In genomic region chr3:108900147-108900546, GRCm38 (mm10) we compare ENCODE assay signal across 18 mouse cellular contexts. TPM values are rescaled to one million over a fixed set of nuclear protein-coding genes. Genes with fewer than 3 reads are reported as not detected.
DNase-seq lines count a peak whose midpoint lies in the region; ATAC-seq and TF ChIP-seq lines count a peak whose summit lies in the region.
"Had no signal": no experiment of that assay in that cellular context is flagged by ENCODE, and none has a peak within 500 bp of the region (broad histone marks: within the 10 kb centered on the region; RNA-seq: fewer than 3 reads in every experiment).

No protein-coding gene starts in this region.

- H3K4me3 ChIP-seq in gastrocnemius, adult 2 months, result no peak overlapping the region
- H3K4me3 ChIP-seq: embryonic facial prominence, embryonic 12.5 days; forebrain, embryonic 12.5 days; heart, embryonic 15.5 days had no signal

- intact Hi-C loops in gastrocnemius, adult 2 months (cut with DNase I), result no loop called here
- intact Hi-C loops in left cerebral cortex, postnatal 10 days (cut with DNase I), result no loop called here

- peak; percentile 86 to 93 for ATAC-seq in hematopoietic stem cell, adult 5-6 weeks (replicated peaks in 1 of 2; ENCODE audit: insufficient read depth in 1 of 2, low FRiP score in 2 of 2, low TSS enrichment in 1 of 2, low read depth in 1 of 2, poor library complexity in 2 of 2, severe bottlenecking in 2 of 2)
- ATAC-seq in neutrophil, adult 5-6 weeks (ENCODE audit: extremely low read depth, insufficient number of reproducible peaks, low FRiP score, poor library complexity, severe bottlenecking), result peak; percentile 91
- ATAC-seq: hindbrain, embryonic 16.5 days had no signal

- peak overlapping the region; percentile 54 for H3K27ac ChIP-seq in gastrocnemius, adult 2 months
- H3K27ac ChIP-seq: embryonic facial prominence, embryonic 12.5 days; forebrain, embryonic 12.5 days; heart, embryonic 15.5 days; stomach, postnatal 0 days had no signal

- no peak for TF ChIP-seq CTCF in gastrocnemius, adult 2 months (IDR thresholded peaks at IDR 0.05)

- no peak for DNase-seq in gastrocnemius, adult 2 months
- DNase-seq in gastrocnemius, postnatal 4 days (ENCODE audit: low spot score in 2 of 2), result no peak
- DNase-seq in CD4-positive helper T cell, adult 2 months (ENCODE audit: low read depth, low spot score), result peak; percentile 32
- no peak for DNase-seq in ovary, adult 18-20 months (ENCODE audit: low spot score)
- no peak for DNase-seq in layer of hippocampus, postnatal 10 days (ENCODE audit: low spot score in 2 of 2)
- no peak for DNase-seq in left cerebral cortex, postnatal 10 days (ENCODE audit: extremely low spot score in 1 of 2, low spot score in 2 of 2)
- DNase-seq: cerebellum, postnatal 14 days; gastrocnemius, postnatal 10 days; layer of hippocampus, adult 9-11 months; left cerebral cortex, postnatal 4 days; right cerebral cortex, postnatal 14 days had no signal

RNA-seq across cellular contexts. Expression of gene Fndc7, which starts 10.3 kb away (rescaled TPM):
- under 1 TPM in 1 of 2 experiments, not detected in 1; 0.06 TPM for total RNA-seq in gastrocnemius, adult 2 months (2021)
- total RNA-seq in gastrocnemius, postnatal 4 days (2021), result under 1 TPM; 0.31 to 0.42 TPM
- not detected in 2 replicates for total RNA-seq in hematopoietic stem cell, adult 5-6 weeks (2017)
- 0.47 and 0.74 TPM in 2 replicates for total RNA-seq in neutrophil, adult 5-6 weeks (2017)
- under 1 TPM in 1 of 2 experiments, not detected in 1; 0.07 TPM for total RNA-seq in layer of hippocampus, postnatal 10 days (2021)
- not detected for total RNA-seq in left cerebral cortex, postnatal 10 days (2021)

RNA-seq across cellular contexts. Expression of gene Prpf38b, which starts 11.4 kb away (rescaled TPM):
- total RNA-seq in gastrocnemius, adult 2 months (2021), result 10 to 100 TPM; 17.6 to 18.7 TPM
- 10 to 100 TPM; 40.8 to 45.6 TPM for total RNA-seq in gastrocnemius, postnatal 4 days (2021)
- total RNA-seq in hematopoietic stem cell, adult 5-6 weeks (2017), result 270 and 419 TPM in 2 replicates
- 333 and 503 TPM in 2 replicates for total RNA-seq in neutrophil, adult 5-6 weeks (2017)
- total RNA-seq in layer of hippocampus, postnatal 10 days (2021), result 10 to 100 TPM; 49.6 to 58.4 TPM
- total RNA-seq in left cerebral cortex, postnatal 10 days (2021), result 10 to 100 TPM; 41.6 to 42.2 TPM

RNA-seq across cellular contexts. Expression of gene Henmt1, which starts 39.5 kb away (rescaled TPM):
- total RNA-seq in gastrocnemius, adult 2 months (2021), result not detected
- not detected for total RNA-seq in gastrocnemius, postnatal 4 days (2021)
- total RNA-seq in hematopoietic stem cell, adult 5-6 weeks (2017), result 0.99 TPM in 1 of 2 replicates, not detected in the other
- 0.37 TPM in 1 of 2 replicates, not detected in the other for total RNA-seq in neutrophil, adult 5-6 weeks (2017)
- 1 to 10 TPM; 1.8 to 2.7 TPM for total RNA-seq in layer of hippocampus, postnatal 10 days (2021)
- 1 to 10 TPM; 3.7 to 5.1 TPM for total RNA-seq in left cerebral cortex, postnatal 10 days (2021)
- total RNA-seq: gastrocnemius, postnatal 10 days had no signal

RNA-seq across cellular contexts. Expression of gene Gm9857, which starts 40.1 kb away (rescaled TPM):
- total RNA-seq in gastrocnemius, adult 2 months (2021), result not detected
- total RNA-seq in gastrocnemius, postnatal 4 days (2021), result not detected
- not detected in 2 replicates for total RNA-seq in hematopoietic stem cell, adult 5-6 weeks (2017)
- total RNA-seq in neutrophil, adult 5-6 weeks (2017), result not detected in 2 replicates
- total RNA-seq in layer of hippocampus, postnatal 10 days (2021), result not detected
- total RNA-seq in left cerebral cortex, postnatal 10 days (2021), result not detected
- total RNA-seq: gastrocnemius, postnatal 10 days had no signal

RNA-seq across cellular contexts. Expression of gene Stxbp3, which starts 59.8 kb away (rescaled TPM):
- total RNA-seq in gastrocnemius, adult 2 months (2021), result 10 to 100 TPM; 30.5 to 40.4 TPM
- 10 to 100 TPM; 40.8 to 44.2 TPM for total RNA-seq in gastrocnemius, postnatal 4 days (2021)
- total RNA-seq in hematopoietic stem cell, adult 5-6 weeks (2017), result 40.5 and 44.3 TPM in 2 replicates
- 108 and 112 TPM in 2 replicates for total RNA-seq in neutrophil, adult 5-6 weeks (2017)
- total RNA-seq in layer of hippocampus, postnatal 10 days (2021), result 10 to 100 TPM; 17.9 to 22.6 TPM
- 10 to 100 TPM; 14.1 to 15.2 TPM for total RNA-seq in left cerebral cortex, postnatal 10 days (2021)
